Mouse (Mus musculus) liver, adult 2 months (tissue): ENCODE measurements at regions not wholly inside any gene's neighbourhood (a gene's known extent, or its start where the extent isn't known, plus 50 kb on each side); places are given as distances from the start of the nearest gene placed in this dataset.

Experiments used
- CTCF ChIP-seq: fragments of 200-500 bp; IDR thresholded peaks from 2 replicates; pipeline ENCODE4 v1.5.1; 2011; ENCODE audit warnings: low read depth, low read length, control low read depth
- POLR2A ChIP-seq: fragments of 200-500 bp; IDR thresholded peaks from 2 replicates; pipeline ENCODE4 v1.6.1; 2011; ENCODE audit warnings: low read length, control low read depth; ENCODE audit not compliant: insufficient read depth; ENCODE audit errors: extremely low read depth

DNA sequence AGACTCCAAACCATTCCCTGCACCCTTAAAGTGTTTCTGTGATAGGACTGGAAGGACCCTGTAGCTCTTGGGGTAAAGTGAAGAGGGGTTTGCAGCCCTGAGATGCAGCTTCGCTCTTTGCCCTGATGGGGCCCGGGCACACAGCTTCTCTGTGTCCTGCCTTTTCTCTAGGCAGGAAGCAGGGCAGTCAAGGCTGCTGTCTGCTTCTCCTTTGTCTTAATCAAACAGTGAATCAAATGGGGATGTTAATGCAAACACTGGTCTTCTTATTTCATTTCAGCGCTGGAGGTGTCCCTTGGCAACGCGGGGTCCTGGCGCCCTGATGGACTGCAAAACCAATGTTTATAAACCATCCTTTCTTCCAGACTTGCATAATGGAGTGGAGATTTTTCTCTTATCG lies 200.6 kb upstream of the Tle4 start:
- TF ChIP-seq CTCF = no peak
- TF ChIP-seq POLR2A = no peak
